Mouse (Mus musculus) naive thymus-derived CD4-positive, alpha-beta T cell, adult 2 months (primary cell): Measurements from ENCODE around the gene Efcab1.

Source experiments
- DNase-seq: peaks from one replicate; pipeline ENCODE4 v3.0.0-alpha.2; 2011; ENCODE audit warnings: low read depth

The Efcab1 gene

GRCm38 (mm10) chr16:15014724-15015123 lies 108.3 kb downstream of the Efcab1 start:
- DNase-seq: no peak
